Comparison of ENCODE assay signal across 19 mouse cellular contexts in genomic region chr19:50908751-50909150, GRCm38 (mm10).
A peak's percentile ranks its signal among the peaks of the same experiment; 100 is the strongest.
DNase-seq lines count a peak whose midpoint lies in the region; ATAC-seq and TF ChIP-seq lines count a peak whose summit lies in the region.
"Had no signal": no experiment of that assay in that cellular context is flagged by ENCODE, and none has a peak within 500 bp of the region (broad histone marks: within the 10 kb centered on the region; RNA-seq: fewer than 3 reads in every experiment).

No protein-coding gene starts in this region.

- peak; percentile 6 for DNase-seq in adrenal gland, adult 2 months
- no peak for DNase-seq in adrenal gland, postnatal 14 days
- DNase-seq in hindbrain, postnatal 0 days (ENCODE audit: low spot score) = peak; percentile 10
- peak; percentile 6 to 13 for DNase-seq in layer of hippocampus, adult 8-10 months (ENCODE audit: low spot score in 2 of 2)
- DNase-seq in telencephalon, adult 2 months (ENCODE audit: low read depth, low spot score) = peak; percentile 11
- DNase-seq in spleen, adult 18-20 months = no peak
- DNase-seq in frontal cortex, postnatal 25 days (ENCODE audit: low spot score in 2 of 2) = no peak
- DNase-seq: cerebellum, adult 8-10 months; gastrocnemius, postnatal 36 days; heart, adult 2 months; kidney, adult 18-20 months; lung, postnatal 4 days had no signal

- no peaks in the 10 kb centered on the region for H3K27me3 ChIP-seq in hindbrain, postnatal 0 days (ENCODE audit: insufficient read depth, low read length)
- no peaks in the 10 kb centered on the region for H3K27me3 ChIP-seq in hindbrain, embryonic 12.5 days
- H3K27me3 ChIP-seq: forebrain, embryonic 15.5 days; hindbrain, embryonic 13.5 days; midbrain, embryonic 15.5 days; neural tube, embryonic 13.5 days had no signal

- no peak overlapping the region for H3K4me3 ChIP-seq in hindbrain, postnatal 0 days (ENCODE audit: low read length)
- H3K4me3 ChIP-seq in hindbrain, embryonic 12.5 days = no peak overlapping the region
- H3K4me3 ChIP-seq: forebrain, embryonic 15.5 days; heart, adult 2 months; hindbrain, embryonic 13.5 days; midbrain, embryonic 15.5 days; neural tube, embryonic 13.5 days had no signal

- TF ChIP-seq CTCF in hindbrain, postnatal 0 days (IDR thresholded peaks at IDR 0.05; ENCODE audit: low read depth) = no peak

- ATAC-seq in hindbrain, postnatal 0 days = no peak
- ATAC-seq in hindbrain, embryonic 12.5 days (ENCODE audit: low FRiP score) = no peak
- ATAC-seq: forebrain, embryonic 15.5 days; inflammation-experienced regulatory T-cells, adult 6 months; midbrain, embryonic 15.5 days had no signal

- H3K9ac ChIP-seq in hindbrain, postnatal 0 days (replicated peaks; ENCODE audit: low read length) = no peak overlapping the region
- H3K9ac ChIP-seq in hindbrain, embryonic 12.5 days = no peak overlapping the region
- H3K9ac ChIP-seq: forebrain, embryonic 15.5 days; hindbrain, embryonic 13.5 days; midbrain, embryonic 15.5 days; neural tube, embryonic 13.5 days had no signal

- H3K36me3 ChIP-seq in hindbrain, postnatal 0 days (ENCODE audit: insufficient read depth, low read length) = no peaks in the 10 kb centered on the region
- H3K36me3 ChIP-seq in hindbrain, embryonic 12.5 days = no peaks in the 10 kb centered on the region
- H3K36me3 ChIP-seq: forebrain, embryonic 15.5 days; hindbrain, embryonic 13.5 days; midbrain, embryonic 15.5 days; neural tube, embryonic 13.5 days had no signal

- 65% methylated on average over 4 of the region's 4 CpGs for WGBS in hindbrain, postnatal 0 days
- 85% methylated on average over 4 of the region's 4 CpGs for WGBS in hindbrain, embryonic 12.5 days

- H3K4me2 ChIP-seq in hindbrain, postnatal 0 days (ENCODE audit: low read depth, low read length) = no peak overlapping the region
- no peak overlapping the region for H3K4me2 ChIP-seq in hindbrain, embryonic 12.5 days (replicated peaks)
- H3K4me2 ChIP-seq: forebrain, embryonic 15.5 days; hindbrain, embryonic 13.5 days; midbrain, embryonic 15.5 days; neural tube, embryonic 13.5 days had no signal

- H3K4me1 ChIP-seq in hindbrain, postnatal 0 days (ENCODE audit: insufficient read depth, low read length) = no peaks in the 10 kb centered on the region
- H3K4me1 ChIP-seq in hindbrain, embryonic 12.5 days = no peaks in the 10 kb centered on the region
- H3K4me1 ChIP-seq: forebrain, embryonic 15.5 days; hindbrain, embryonic 13.5 days; midbrain, embryonic 15.5 days; neural tube, embryonic 13.5 days had no signal

- H3K9me3 ChIP-seq in hindbrain, postnatal 0 days (ENCODE audit: low read length) = no peaks in the 10 kb centered on the region
- no peaks in the 10 kb centered on the region for H3K9me3 ChIP-seq in hindbrain, embryonic 12.5 days (replicated peaks)
- H3K9me3 ChIP-seq: forebrain, embryonic 15.5 days; hindbrain, embryonic 13.5 days; midbrain, embryonic 15.5 days; neural tube, embryonic 13.5 days had no signal

- no peak overlapping the region for H3K27ac ChIP-seq in hindbrain, postnatal 0 days
- H3K27ac ChIP-seq in hindbrain, embryonic 12.5 days = no peak overlapping the region
- H3K27ac ChIP-seq: forebrain, embryonic 15.5 days; heart, adult 2 months; hindbrain, embryonic 13.5 days; kidney, postnatal 0 days; midbrain, embryonic 15.5 days; neural tube, embryonic 13.5 days had no signal

Comparison
In these comparisons a context has a peak if more than half of its experiments do, and no peak if none do; other contexts are left out.
1. DNase-seq: peak in adrenal gland, adult 2 months (single experiment), hindbrain, postnatal 0 days (single experiment), layer of hippocampus, adult 8-10 months (2 of 2) and telencephalon, adult 2 months (single experiment); none in adrenal gland, postnatal 14 days (single experiment), spleen, adult 18-20 months (0 of 2) and frontal cortex, postnatal 25 days (0 of 2).